Mouse (Mus musculus) midbrain, embryonic 14.5 days (tissue): ENCODE measurements at regions not wholly inside any gene's neighbourhood (a gene's known extent, or its start where the extent isn't known, plus 50 kb on each side); places are given as distances from the start of the nearest gene placed in this dataset.

Source experiments
- ATAC-seq: fragments of 200-750 bp; cut with Nextera tagmentation; 2 replicates; pipeline ENCODE4 v1.8.0; 2017; ENCODE audit warnings: moderate number of reproducible peaks, moderate library complexity; ENCODE audit not compliant: low FRiP score, low TSS enrichment
- DNase-seq: peaks from one replicate; pipeline ENCODE4 v3.0.0-alpha.2; 2015
- H3K27ac ChIP-seq: fragments of 300-500 bp; sonication (generic); replicated peaks from 2 replicates; pipeline ENCODE4 v1.5.1; 2014; ENCODE audit warnings: mild to moderate bottlenecking, low read depth, low read length, moderate library complexity
- H3K27me3 ChIP-seq: fragments of 300-500 bp; sonication (generic); 2 replicates; pipeline ENCODE4 v1.6.1; 2014; ENCODE audit warnings: low read length, control low read depth, mixed read lengths; ENCODE audit not compliant: control insufficient read depth, insufficient read depth
- H3K36me3 ChIP-seq: fragments of 300-500 bp; sonication (generic); 2 replicates; pipeline ENCODE4 v1.6.1; 2014; ENCODE audit warnings: low read length, control low read depth; ENCODE audit not compliant: control insufficient read depth, insufficient read depth
- H3K4me1 ChIP-seq: fragments of 300-500 bp; sonication (generic); 2 replicates; pipeline ENCODE4 v1.6.1; 2014; ENCODE audit warnings: mild to moderate bottlenecking, antibody characterized with exemption, low read length, control low read depth; ENCODE audit not compliant: control insufficient read depth, insufficient read depth
- H3K4me2 ChIP-seq: fragments of 300-500 bp; sonication (generic); 2 replicates; pipeline ENCODE4 v1.6.1; 2014; ENCODE audit warnings: mild to moderate bottlenecking, low read length, moderate library complexity
- H3K4me3 ChIP-seq: fragments of 300-500 bp; sonication (generic); replicated peaks from 2 replicates; pipeline ENCODE4 v1.5.1; 2014; ENCODE audit warnings: low read depth, low read length
- H3K9ac ChIP-seq: fragments of 300-500 bp; sonication (generic); replicated peaks from 2 replicates; pipeline ENCODE4 v1.6.1; 2014; ENCODE audit warnings: mild to moderate bottlenecking, low read length, moderate library complexity
- H3K9me3 ChIP-seq: fragments of 300-500 bp; sonication (generic); 2 replicates; pipeline ENCODE4 v1.6.1; 2016; ENCODE audit warnings: low read length, control low read depth, mixed read lengths; ENCODE audit not compliant: control insufficient read depth
- WGBS: fragments of 180-500 bp; shearing (Covaris S2); extraction: QIAGEN DNeasy Blood & Tissue Kit; methylation state at CpG from one replicate; pipeline ENCODE4 v1.1.7; 2014; 5-methylcytosine and 5-hydroxymethylcytosine counted together

DNA sequence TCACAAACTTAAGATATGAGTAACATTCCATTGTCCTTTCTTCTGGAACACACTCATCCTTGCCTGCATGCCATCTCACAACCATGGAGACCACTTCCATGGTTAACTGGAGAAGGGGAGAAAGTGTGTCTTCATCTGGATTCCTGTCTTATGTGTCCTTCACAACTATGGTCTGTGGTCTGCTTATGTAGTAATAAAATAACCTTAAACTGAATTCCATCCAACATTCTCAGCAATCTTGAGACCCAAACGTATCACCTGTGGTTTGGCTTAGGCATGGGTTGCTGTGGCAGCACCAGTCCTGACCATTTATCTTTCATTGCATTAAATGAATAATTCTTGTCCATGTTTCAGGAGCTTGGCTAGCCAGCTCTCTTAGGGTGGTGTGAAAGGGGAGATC, 1186.3 kb downstream of the Gsdmc2 start:
- H3K4me3 ChIP-seq = no peak overlapping the region
- H3K9ac ChIP-seq = no peak overlapping the region
- H3K27ac ChIP-seq = no peak overlapping the region
- no peaks in the 10 kb centered on the region for H3K9me3 ChIP-seq
- H3K4me1 ChIP-seq = no peaks in the 10 kb centered on the region
- DNase-seq (no peak), ATAC-seq (no peak)
- no peaks in the 10 kb centered on the region for H3K36me3 ChIP-seq
- H3K27me3 ChIP-seq = no peaks in the 10 kb centered on the region
- 90% methylated on average over 1 of the region's 1 CpGs for WGBS
- no peak overlapping the region for H3K4me2 ChIP-seq

DNA sequence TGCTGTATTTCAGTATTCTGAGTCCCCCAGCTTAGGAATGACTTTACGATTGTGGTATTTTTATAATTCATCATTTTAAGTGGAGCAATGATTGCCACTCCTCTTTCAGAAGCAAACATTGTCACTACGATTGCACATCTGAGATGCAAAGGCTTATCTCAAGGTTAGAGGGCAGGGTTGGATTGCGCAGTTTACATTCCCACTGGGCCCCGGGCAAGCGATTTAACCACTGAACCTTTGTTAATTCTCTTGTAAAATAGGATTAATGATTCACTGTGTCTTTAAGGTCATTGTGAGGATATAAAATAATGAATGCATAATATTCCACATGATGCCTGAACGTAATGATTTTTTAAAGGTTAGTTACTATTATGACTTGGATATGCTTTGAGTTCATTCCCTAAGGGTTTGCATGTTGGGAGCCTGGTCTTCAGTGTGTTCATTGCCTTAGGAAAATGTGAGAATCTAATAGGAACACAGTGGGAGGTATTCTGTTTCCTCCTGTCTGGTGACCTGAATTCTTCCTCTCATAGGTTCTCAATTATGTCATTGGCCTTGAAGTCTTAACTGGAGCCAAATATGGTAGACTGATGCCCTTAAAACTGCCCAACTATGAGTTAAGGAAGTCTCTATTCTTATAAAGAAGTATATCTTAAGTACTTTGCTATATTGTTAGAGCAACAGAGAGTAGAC, 1198.4 kb downstream of the Gsdmc2 start:
- Histone ChIP-seq H3K4me1 (no peaks in the 10 kb centered on the region), H3K4me2 (no peak overlapping the region), H3K27me3 (no peaks in the 10 kb centered on the region), H3K27ac (no peak overlapping the region), H3K36me3 (no peaks in the 10 kb centered on the region), H3K9me3 (no peaks in the 10 kb centered on the region), H3K9ac (no peak overlapping the region), H3K4me3 (no peak overlapping the region)
- 66% methylated on average over 6 of the region's 6 CpGs for WGBS
- DNase-seq (no peak), ATAC-seq (no peak)

- 74% methylated on average over 2 of the region's 2 CpGs for WGBS
- no peak overlapping the region for H3K4me3 ChIP-seq
- no peak overlapping the region for H3K4me2 ChIP-seq
- no peak overlapping the region for H3K27ac ChIP-seq
- no peaks in the 10 kb centered on the region for H3K4me1 ChIP-seq
- no peaks in the 10 kb centered on the region for H3K36me3 ChIP-seq
- no peak for DNase-seq
- no peaks in the 10 kb centered on the region for H3K9me3 ChIP-seq
- H3K27me3 ChIP-seq = no peaks in the 10 kb centered on the region
- no peak overlapping the region for H3K9ac ChIP-seq
- no peak for ATAC-seq
Observed at GRCm38 (mm10) chr15:62644744-62645143, 1200.2 kb downstream of the Gsdmc2 start.

DNA sequence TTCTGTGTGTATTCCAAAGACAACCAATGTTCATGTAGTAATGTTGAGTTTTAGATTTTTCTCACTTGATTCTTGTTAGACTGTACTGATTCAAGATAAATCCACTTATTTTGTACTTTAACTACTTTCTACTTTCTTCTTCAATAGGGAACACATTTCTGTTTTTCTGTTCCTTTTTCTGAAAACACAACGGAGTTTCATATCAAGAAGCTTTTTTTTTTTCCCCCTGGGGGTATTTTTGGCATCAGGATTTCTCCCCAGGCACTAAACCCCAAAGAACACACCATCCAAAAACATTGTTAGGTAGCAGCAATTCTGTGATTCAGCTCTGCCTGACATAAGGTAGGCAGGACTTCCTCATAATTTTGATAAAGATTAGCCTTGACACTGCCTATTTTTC, 1200.7 kb downstream of the Gsdmc2 start:
- Histone ChIP-seq H3K9me3 (no peaks in the 10 kb centered on the region), H3K4me2 (no peak overlapping the region), H3K36me3 (no peaks in the 10 kb centered on the region), H3K27me3 (no peaks in the 10 kb centered on the region), H3K4me1 (no peaks in the 10 kb centered on the region), H3K27ac (no peak overlapping the region), H3K9ac (no peak overlapping the region), H3K4me3 (no peak overlapping the region)
- ATAC-seq = no peak
- 81% methylated on average over 1 of the region's 1 CpGs for WGBS
- DNase-seq = no peak

DNA sequence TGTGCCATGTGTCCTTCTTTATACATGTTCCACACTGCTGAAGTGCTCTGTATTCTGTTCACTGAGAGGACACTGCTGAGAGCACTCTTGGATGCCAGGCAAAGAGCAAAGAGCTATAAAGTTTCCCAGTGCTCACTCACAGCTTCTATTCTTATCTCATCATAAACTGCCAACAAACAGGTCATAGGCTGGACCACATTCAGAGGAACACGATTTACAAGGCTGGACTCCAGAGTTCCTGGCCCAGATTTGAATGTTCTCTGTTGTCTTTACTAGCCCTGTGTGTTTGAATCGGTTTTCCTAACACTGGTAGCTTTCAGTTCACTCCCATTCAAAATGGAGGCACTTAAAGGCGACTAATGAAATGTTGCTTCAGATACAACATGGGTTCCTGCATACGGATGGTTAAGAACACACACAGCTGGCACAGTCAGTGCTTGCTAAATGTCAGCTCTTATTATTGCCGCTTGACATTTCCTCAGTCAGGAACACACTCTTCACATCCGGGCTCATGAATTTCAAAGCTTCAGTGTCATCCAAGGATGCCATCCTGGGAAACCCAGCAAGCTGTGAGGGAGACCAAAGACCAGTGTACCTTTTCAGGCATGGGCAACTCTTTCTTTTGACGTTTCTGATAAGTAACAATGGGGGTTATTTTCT, 1203.8 kb downstream of the Gsdmc2 start:
- DNase-seq = no peak
- Histone ChIP-seq H3K4me1 (no peaks in the 10 kb centered on the region), H3K4me2 (no peak overlapping the region), H3K9ac (no peak overlapping the region), H3K4me3 (no peak overlapping the region), H3K27me3 (no peaks in the 10 kb centered on the region), H3K9me3 (no peaks in the 10 kb centered on the region), H3K36me3 (no peaks in the 10 kb centered on the region), H3K27ac (no peak overlapping the region)
- 71% methylated on average over 7 of the region's 7 CpGs for WGBS
- ATAC-seq = no peak

- no peaks in the 10 kb centered on the region for H3K27me3 ChIP-seq
- H3K27ac ChIP-seq = no peak overlapping the region
- no peak overlapping the region for H3K9ac ChIP-seq
- WGBS = 90% methylated on average over 7 of the region's 7 CpGs
- H3K36me3 ChIP-seq = no peaks in the 10 kb centered on the region
- ATAC-seq (no peak), DNase-seq (no peak)
- no peak overlapping the region for H3K4me2 ChIP-seq
- no peak overlapping the region for H3K4me3 ChIP-seq
- no peaks in the 10 kb centered on the region for H3K4me1 ChIP-seq
- no peaks in the 10 kb centered on the region for H3K9me3 ChIP-seq
Observed at GRCm38 (mm10) chr15:62625406-62625805, 1219.6 kb downstream of the Gsdmc2 start.

- H3K27ac ChIP-seq = no peak overlapping the region
- H3K4me3 ChIP-seq = no peak overlapping the region
- H3K9me3 ChIP-seq = no peaks in the 10 kb centered on the region
- H3K36me3 ChIP-seq = no peaks in the 10 kb centered on the region
- no peak for ATAC-seq
- no peak overlapping the region for H3K9ac ChIP-seq
- no peaks in the 10 kb centered on the region for H3K27me3 ChIP-seq
- DNase-seq = no peak
- no peak overlapping the region for H3K4me2 ChIP-seq
- H3K4me1 ChIP-seq = no peaks in the 10 kb centered on the region
- 97% methylated on average over 5 of the region's 5 CpGs for WGBS
Observed at GRCm38 (mm10) chr15:62616042-62616441, 1228.9 kb downstream of the Gsdmc2 start.

DNA sequence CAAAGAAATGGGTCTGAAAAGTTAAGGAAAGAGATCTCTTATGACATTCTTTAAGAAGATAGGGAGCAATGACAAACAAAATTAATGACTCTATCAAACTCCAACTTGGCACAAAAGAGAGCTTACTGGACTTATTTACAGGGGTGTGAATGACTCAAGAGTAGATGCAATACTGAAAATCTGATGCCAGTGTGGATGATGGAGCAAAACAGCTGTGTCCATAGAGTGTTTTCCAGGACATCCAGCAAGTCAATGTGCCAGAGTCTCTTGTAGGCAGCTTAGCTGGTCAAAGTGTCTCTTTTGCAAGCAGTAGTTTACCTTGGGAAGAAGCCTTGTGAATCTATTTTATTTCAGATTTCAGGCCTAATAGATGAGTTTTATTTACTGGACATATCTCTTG, 1248.2 kb downstream of the Gsdmc2 start:
- H3K4me3 ChIP-seq = no peak overlapping the region
- H3K9me3 ChIP-seq = no peaks in the 10 kb centered on the region
- H3K4me1 ChIP-seq = no peaks in the 10 kb centered on the region
- H3K4me2 ChIP-seq = no peak overlapping the region
- no peak overlapping the region for H3K27ac ChIP-seq
- H3K9ac ChIP-seq = no peak overlapping the region
- ATAC-seq (no peak), DNase-seq (no peak)
- H3K27me3 ChIP-seq = no peaks in the 10 kb centered on the region
- no peaks in the 10 kb centered on the region for H3K36me3 ChIP-seq

GRCm38 (mm10) chr15:62588580-62588979, 1256.4 kb downstream of the Gsdmc2 start:
- Histone ChIP-seq H3K27ac (no peak overlapping the region), H3K4me1 (no peaks in the 10 kb centered on the region), H3K36me3 (no peaks in the 10 kb centered on the region), H3K27me3 (no peaks in the 10 kb centered on the region), H3K9me3 (no peaks in the 10 kb centered on the region), H3K4me3 (no peak overlapping the region), H3K4me2 (no peak overlapping the region), H3K9ac (no peak overlapping the region)
- ATAC-seq = no peak
- 86% methylated on average over 3 of the region's 3 CpGs for WGBS
- DNase-seq = no peak
